Mouse (Mus musculus) kidney, postnatal 36 days (tissue): ENCODE measurements around the gene Tmem120a.

Experiments
- DNase-seq, 2 experiments: peaks; one replicate each; pipeline ENCODE4 v3.0.0; 2021 to 2022; ENCODE audit warnings: mixed read lengths in 2 of 2

Tmem120a gene

DNA sequence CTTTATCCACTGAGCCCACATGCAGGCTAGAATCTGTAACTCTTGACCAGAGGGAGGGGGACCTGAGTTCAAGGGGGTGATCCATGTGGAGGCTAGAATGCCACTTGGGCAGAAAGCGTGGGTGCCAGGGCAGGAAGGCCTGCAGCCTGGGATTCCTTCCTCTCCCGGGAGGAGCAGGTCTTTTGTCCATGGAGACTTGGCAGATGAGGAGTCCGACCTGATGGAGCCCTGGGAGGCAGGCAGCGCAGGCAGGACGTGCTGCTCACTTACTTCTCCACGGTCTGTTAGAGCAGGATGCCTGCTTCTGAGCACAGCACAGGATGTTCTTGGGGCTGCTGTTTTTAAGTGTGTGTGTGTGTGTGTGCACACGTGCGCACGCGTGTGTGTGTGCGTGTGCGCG is 37.2 kb downstream of the Tmem120a start:
- peak in 1 of 2 experiments; percentile 51 for DNase-seq

DNA sequence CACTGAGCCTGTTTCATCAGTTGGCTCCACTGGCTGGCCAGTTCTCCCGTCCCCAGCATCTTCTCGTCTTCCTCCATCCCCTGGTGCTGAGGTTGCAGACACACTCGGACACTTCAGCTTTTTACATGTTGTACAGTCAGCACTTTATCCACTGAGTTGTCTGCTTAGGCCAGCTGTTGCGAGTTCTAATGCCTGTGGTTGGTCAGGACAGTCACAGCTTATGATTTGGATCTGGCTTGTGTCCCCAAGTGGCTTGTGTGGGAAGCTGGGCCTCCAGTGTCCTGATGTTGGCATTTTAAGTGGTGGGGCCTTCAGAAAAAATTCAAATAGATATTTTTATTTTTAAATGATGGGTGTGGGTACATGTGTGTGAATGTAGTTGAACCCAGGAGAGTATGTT is 38.9 kb downstream of the Tmem120a start:
- no peak for DNase-seq

DNA sequence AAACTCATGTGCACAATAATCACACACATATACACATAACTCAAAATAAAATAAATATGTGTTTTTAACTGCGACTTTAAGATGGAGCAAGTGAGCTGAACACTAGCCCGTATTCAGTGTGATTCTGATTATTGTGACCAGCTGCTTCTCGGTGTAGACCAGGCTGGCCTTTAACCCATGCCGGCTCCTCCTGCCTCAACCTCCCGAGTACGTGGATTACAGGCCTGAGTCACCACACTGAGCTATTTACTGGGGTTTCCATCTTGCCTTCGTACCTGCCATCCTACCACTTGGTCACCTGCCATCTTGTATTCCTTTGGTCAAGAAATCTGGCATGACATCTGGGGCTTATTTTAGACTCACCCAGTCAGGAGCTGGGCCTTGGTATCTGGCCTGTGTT is 40.8 kb downstream of the Tmem120a start:
- DNase-seq: no peak

DNA sequence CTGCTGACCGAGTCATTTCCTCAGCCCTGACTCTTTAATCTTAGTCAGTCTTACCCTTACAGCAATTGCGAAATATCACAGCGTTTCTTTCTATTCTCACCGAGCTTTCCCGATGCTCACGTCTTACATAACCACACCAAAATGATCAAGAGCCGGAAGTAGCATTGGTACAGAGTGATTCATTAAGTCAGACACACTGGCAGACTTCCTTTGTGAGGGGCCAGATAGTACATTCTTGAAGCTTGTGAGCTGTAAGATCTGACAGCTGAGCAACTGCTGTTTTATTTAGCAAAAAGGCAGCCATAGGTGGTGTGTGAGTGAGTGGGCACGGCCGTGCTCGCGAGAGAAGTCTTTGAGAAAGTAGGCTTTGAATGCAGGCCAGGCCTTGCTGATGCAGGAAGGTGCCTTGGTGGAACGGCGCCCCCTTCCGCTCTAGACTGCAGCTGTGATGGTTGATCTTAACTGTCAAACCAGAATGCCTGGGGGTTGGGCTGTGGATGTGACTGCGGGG is 41.5 kb downstream of the Tmem120a start:
- DNase-seq: peak in 1 of 2 experiments; percentile 53

DNA sequence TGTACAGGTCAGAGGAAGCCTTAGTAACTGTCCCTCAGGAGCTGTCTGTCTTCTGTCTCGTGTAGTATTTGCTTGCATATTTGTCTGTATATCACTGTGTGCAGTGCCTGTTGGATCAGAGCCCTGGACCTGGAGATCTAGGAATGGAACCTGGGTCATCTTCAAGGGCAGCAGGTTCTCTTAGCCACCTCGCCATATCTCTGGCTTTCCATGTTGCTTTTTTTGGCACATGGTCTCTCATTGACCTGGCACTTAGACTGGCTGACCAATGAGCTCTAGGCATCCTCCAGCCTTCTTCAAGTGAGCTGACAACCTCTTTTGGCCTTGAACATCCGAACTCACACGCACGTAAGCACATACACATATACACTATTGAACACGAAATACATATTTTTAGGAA is 42.1 kb downstream of the Tmem120a start:
- DNase-seq: no peak

DNA sequence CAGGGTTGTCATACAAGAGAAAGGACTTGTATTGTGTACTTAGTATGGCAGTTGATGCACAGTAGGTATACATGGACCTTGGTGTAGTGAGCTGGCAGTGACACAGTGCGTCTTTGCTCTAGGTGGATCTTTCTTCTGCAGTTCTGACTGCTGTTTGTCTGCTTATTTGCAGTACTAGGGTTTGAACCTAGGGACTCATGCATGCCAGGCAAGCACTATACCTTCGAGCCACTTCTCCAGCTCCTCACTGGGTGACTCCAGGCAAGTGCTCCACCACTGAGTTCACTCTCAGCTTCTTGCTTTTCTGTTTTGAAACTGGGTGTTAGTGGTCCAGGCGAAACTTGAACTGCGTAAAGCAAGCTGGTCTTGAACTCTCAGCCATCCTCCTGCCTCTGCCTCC is 42.6 kb downstream of the Tmem120a start:
- DNase-seq: no peak

DNA sequence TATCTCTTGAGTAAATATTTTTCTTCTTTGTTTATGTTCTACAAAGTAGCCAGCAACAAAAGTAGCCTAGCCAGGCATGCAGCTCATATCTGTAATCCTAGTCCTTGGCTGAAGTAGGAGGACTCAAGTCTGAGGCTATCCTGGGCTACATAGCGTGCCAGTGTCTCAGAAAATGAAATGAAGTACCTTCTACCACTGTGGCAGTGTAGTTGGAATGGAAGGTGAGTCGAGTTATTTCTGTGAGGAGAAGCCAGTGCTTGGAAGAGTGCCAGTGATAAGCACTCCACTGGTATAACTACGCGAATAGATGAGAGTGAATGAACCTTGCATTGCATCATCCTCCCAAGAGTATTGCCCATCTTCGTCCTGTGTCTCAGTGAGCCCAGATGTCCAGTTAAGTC is 46.5 kb downstream of the Tmem120a start:
- no peak for DNase-seq

DNA sequence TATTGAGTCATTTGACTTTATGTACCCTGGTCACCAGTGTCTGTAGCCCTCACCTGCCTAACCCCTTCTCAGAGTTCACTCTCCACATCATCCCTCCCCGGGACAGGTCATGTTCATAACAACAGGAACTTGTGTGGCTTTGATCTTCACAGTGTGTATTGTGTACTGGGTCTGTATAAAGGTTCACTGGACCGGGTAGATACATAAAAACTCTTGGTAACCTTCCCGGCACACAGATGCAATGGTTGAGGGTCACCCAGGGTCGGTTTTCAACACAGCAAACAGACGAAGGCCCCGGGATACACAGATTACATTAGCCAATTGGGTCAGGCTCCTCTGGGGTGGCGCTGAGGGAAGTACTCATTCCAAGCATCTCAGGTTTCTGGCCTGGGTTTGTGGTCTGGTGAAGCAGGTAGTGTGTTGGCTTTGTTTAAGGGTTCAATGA is 48.9 kb downstream of the Tmem120a start:
- peak in 1 of 2 experiments; percentile 40 for DNase-seq

DNA sequence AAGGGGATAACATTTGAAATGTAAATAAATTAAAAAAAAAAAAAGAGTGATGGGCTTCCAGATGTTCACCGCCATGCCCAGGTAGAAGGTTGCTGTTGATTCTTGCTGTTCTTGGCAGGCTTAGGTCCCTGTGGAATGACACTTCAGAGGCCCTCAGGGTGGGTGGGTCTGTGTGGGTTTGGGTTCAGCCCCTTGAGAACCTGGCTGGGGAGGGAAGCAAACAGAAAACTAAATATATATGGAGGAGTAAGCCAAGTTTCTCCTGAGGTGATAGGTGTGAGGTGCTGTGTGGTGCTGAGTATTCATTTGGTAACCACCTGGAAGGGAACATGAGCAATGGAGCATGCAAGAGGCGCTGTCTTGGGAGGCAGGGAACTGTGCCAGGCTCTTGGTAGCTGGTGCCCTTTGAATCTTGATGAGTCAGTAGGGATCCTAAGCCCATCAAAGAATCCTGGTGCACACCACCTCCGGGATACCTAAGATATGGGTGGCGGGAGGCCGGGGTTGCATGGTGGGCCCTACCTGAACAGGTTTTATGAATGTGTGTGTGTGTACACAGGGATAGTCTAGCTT is 50.9 kb downstream of the Tmem120a start:
- peak; percentile 89 to 94 for DNase-seq

DNA sequence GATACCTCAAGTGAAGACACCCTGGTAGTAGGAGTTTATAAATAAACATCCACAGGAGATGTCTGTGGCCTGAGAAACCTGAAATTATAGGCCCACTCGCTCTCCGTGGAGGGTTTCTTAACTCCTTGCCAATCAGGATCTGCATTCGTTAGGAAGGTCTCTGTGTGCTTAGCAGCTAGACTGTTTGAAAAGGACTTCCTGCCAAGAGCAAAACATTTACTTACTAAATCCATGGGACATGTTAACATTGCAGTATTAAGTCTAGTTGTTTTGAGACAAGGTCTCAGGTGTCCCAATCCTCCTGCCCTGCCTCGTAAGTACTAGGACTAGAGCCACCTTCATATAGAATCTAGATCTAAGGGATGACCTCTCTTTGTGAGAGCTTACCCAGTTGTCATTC is 53.0 kb downstream of the Tmem120a start:
- DNase-seq: no peak

DNA sequence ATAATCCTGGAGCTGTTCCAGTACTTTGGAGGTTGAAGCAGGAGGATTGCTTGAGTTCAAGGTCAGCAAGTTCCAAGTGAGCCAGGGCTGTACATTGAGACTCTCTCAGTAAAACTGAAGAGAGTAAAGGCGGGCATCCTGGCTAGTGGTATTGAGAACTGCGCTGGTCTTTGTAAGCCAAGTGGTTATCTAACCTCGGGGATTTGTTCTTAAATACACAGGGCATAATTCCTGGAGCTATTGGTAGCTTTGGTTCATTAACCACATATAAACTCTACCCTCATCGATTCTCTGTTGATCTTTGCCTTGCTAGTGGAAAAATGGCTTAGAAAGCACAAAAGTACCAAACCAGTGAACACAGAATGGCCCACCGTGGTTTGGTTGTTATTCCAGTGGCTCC is 53.8 kb downstream of the Tmem120a start:
- no peak for DNase-seq
